Mouse (Mus musculus) urinary bladder, postnatal 0 days (tissue): Measurements from ENCODE around the gene Pnma5. TPM values are rescaled to one million over a fixed set of nuclear protein-coding genes. Genes with fewer than 3 reads are reported as not detected.

Experiments
- microRNA counts: library from miRNA; unstranded; fragments of <30 nt; microRNA quantifications from one replicate; lab custom pipeline; 2016
- microRNA-seq: library from miRNA; unstranded; fragments of <30 nt; microRNA quantifications from one replicate; pipeline ENCODE4, GENCODE M21; 2016
- polyA plus RNA-seq: library from polyadenylated mRNA; unstranded; fragments of >200 nt; fragmentation: Nextera tagmentation; extraction: Ambion mirVana; gene quantifications from 2 replicates; pipeline ENCODE4 v1.2.1, GENCODE M21; 2015

Pnma5 gene
- 0.08 TPM in 1 of 2 replicates, not detected in the other for polyA plus RNA-seq

DNA sequence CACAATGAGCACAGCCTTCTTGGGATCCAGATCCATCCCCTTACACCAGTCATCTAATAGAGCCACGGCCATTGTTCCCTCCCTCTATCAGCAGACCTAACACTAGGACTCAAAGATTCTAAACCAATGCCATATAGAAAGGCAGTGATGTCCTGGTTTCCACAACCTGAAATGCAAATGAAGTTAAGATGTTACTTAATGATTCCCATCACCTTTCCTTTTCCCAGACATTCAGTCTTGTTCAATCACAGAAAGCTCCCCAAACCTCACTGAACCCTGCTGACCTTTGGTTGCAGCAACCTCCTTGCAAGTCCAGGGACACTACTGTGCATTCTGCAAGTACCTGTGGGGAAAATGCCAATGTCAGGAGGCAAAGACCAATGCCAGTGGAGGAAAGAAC is at the start of gene Pnma5:
Gene Pnma5 (minus strand): TSS at position 101 of the 400 bp plus-strand sequence.

GRCm38 (mm10) chrX:73082267-73083055 is 45.6 kb upstream of the Pnma5 start, which contains the start of gene Xlr4a:
TSS of gene Xlr4a (minus strand) at chrX:73082478.

GRCm38 (mm10) chrX:73064415-73064793 is 27.5 kb upstream of the Pnma5 start, which contains the start of gene Pnma3:
TSS of gene Pnma3 (plus strand) at chrX:73064787.

GRCm38 (mm10) chrX:72986841-72987519 is 49.9 kb downstream of the Pnma5 start, which contains the start of gene Zfp185:
TSS of gene Zfp185 (plus strand) at chrX:72987339.

MicroRNAs within 50 kb of the gene (microRNA counts, 519-probe panel; counts per million panel counts)
- microRNA mmu-miR-2137 (lab: Ali Mortazavi, UCI): not detected

Small RNA genes within 50 kb of the gene (microRNA-seq; reads per million reads assigned to microRNA genes)
- not detected for gene Mir2137

Other genes starting within 250 kb of the Pnma5 start
- gene Gabrq, start 211.9 kb downstream of the Pnma5 start, polyA plus RNA-seq: 0.30 and 0.39 TPM in 2 replicates
- 42.3 and 61.5 TPM in 2 replicates for gene Cetn2, start 118.7 kb downstream of the Pnma5 start, polyA plus RNA-seq
- 22.7 and 44.4 TPM in 2 replicates for gene Nsdhl, start 118.5 kb downstream of the Pnma5 start, polyA plus RNA-seq
- gene Zfp185, start 49.8 kb downstream of the Pnma5 start, polyA plus RNA-seq: 10.3 and 14.2 TPM in 2 replicates
- not detected in 2 replicates for gene Pnma3, start 27.7 kb upstream of the Pnma5 start, polyA plus RNA-seq
- gene Xlr4a, start 45.4 kb upstream of the Pnma5 start, polyA plus RNA-seq: 2.6 TPM in 1 of 2 replicates, not detected in the other
- 0.58 and 3.1 TPM in 2 replicates for gene Xlr3a, start 60.0 kb upstream of the Pnma5 start, polyA plus RNA-seq
- 0.14 and 0.23 TPM in 2 replicates for gene Gm14685, start 79.9 kb upstream of the Pnma5 start, polyA plus RNA-seq
- not detected in 2 replicates for gene Xlr5b, start 111.7 kb upstream of the Pnma5 start, polyA plus RNA-seq
- gene DXBay18, start 112.3 kb upstream of the Pnma5 start, polyA plus RNA-seq: not detected in 2 replicates
- gene Spin2d, start 139.9 kb upstream of the Pnma5 start, polyA plus RNA-seq: not detected in 2 replicates
- gene Xlr3b, start 155.1 kb upstream of the Pnma5 start, polyA plus RNA-seq: 0.79 and 15.1 TPM in 2 replicates
- gene Xlr4b, start 177.2 kb upstream of the Pnma5 start, polyA plus RNA-seq: 0.17 and 3.3 TPM in 2 replicates
- 21.2 and 24.6 TPM in 2 replicates for gene F8a, start 191.2 kb upstream of the Pnma5 start, polyA plus RNA-seq
- 0.25 TPM in 1 of 2 replicates, not detected in the other for gene Xlr4c, start 206.0 kb upstream of the Pnma5 start, polyA plus RNA-seq
- not detected in 2 replicates for gene Xlr3c, start 228.3 kb upstream of the Pnma5 start, polyA plus RNA-seq